Comparison of ENCODE assay signal across 8 mouse cellular contexts in genomic region chr11:96969746-96970145, GRCm38 (mm10). TPM values are rescaled to one million over a fixed set of nuclear protein-coding genes. Genes with fewer than 3 reads are reported as not detected.
DNase-seq lines count a peak whose midpoint lies in the region; ATAC-seq and TF ChIP-seq lines count a peak whose summit lies in the region.

No protein-coding gene starts in this region.

- 85% methylated on average over 1 of the region's 1 CpGs for WGBS in limb, embryonic 10.5 days
- WGBS in olfactory bulb, adult 2 months = 65% methylated on average over 1 of the region's 1 CpGs
- 84% methylated on average over 1 of the region's 1 CpGs for WGBS in forebrain, embryonic 16.5 days

- intact Hi-C loops in heart, postnatal 14 days (cut with DNase I) = no loop called here

- TF ChIP-seq POLR2A in olfactory bulb, adult 2 months (IDR thresholded peaks at IDR 0.05; ENCODE audit: insufficient read depth, low read depth, low read length) = no peak

- H3K27me3 ChIP-seq in limb, embryonic 10.5 days (ENCODE audit: low read depth, poor library complexity, severe bottlenecking) = no peaks in the 10 kb centered on the region
- no peaks in the 10 kb centered on the region for H3K27me3 ChIP-seq in forebrain, embryonic 16.5 days (replicated peaks; ENCODE audit: control insufficient read depth, insufficient read depth, low read length)

- no peak overlapping the region for H3K4me3 ChIP-seq in limb, embryonic 10.5 days
- H3K4me3 ChIP-seq in olfactory bulb, adult 2 months (ENCODE audit: insufficient read depth, low read depth, low read length) = no peak overlapping the region
- H3K4me3 ChIP-seq in forebrain, embryonic 16.5 days (replicated peaks; ENCODE audit: low read length) = no peak overlapping the region

- TF ChIP-seq CTCF in olfactory bulb, adult 2 months (IDR thresholded peaks at IDR 0.05; ENCODE audit: insufficient read depth, low read depth, low read length) = no peak

- DNase-seq in ovary, adult 18-20 months (ENCODE audit: low spot score) = peak; percentile 62
- DNase-seq in ovary, postnatal 10 days (ENCODE audit: low spot score) = no peak
- peak; percentile 72 to 83 for DNase-seq in cerebellum, postnatal 36 days
- DNase-seq in heart, postnatal 14 days = peak; percentile 79 to 86
- DNase-seq in limb, embryonic 10.5 days (ENCODE audit: low spot score) = no peak
- no peak for DNase-seq in spleen, postnatal 10 days (ENCODE audit: low spot score in 2 of 2)

- no peak overlapping the region for H3K4me2 ChIP-seq in forebrain, embryonic 16.5 days (ENCODE audit: low read length)

- peaks cover 5% of the 10 kb centered on the region; the same call in 1 of the 2 replicates for H3K36me3 ChIP-seq in limb, embryonic 10.5 days
- H3K36me3 ChIP-seq in forebrain, embryonic 16.5 days (ENCODE audit: control insufficient read depth, insufficient read depth) = no peaks in the 10 kb centered on the region

- no peak for ATAC-seq in forebrain, embryonic 16.5 days

- no peaks in the 10 kb centered on the region for H3K9me3 ChIP-seq in limb, embryonic 10.5 days (replicated peaks)
- H3K9me3 ChIP-seq in forebrain, embryonic 16.5 days (ENCODE audit: control insufficient read depth, low read length) = no peaks in the 10 kb centered on the region

- no peak overlapping the region for H3K9ac ChIP-seq in forebrain, embryonic 16.5 days (replicated peaks; ENCODE audit: low read depth, low read length)

- H3K27ac ChIP-seq in limb, embryonic 10.5 days = peak overlapping the region; percentile 42; the same call in 1 of the 2 replicates
- H3K27ac ChIP-seq in olfactory bulb, adult 2 months (ENCODE audit: insufficient read depth, low read depth, low read length) = peak overlapping the region; percentile 0; the same call in 1 of the 2 replicates
- no peak overlapping the region for H3K27ac ChIP-seq in forebrain, embryonic 16.5 days (ENCODE audit: low read length)

- H3K4me1 ChIP-seq in limb, embryonic 10.5 days = peaks cover 24% of the 10 kb centered on the region
- peaks cover 42% of the 10 kb centered on the region for H3K4me1 ChIP-seq in olfactory bulb, adult 2 months (ENCODE audit: control insufficient read depth, insufficient read depth, low read length)
- peaks cover 8% of the 10 kb centered on the region; the same call in 1 of the 2 replicates for H3K4me1 ChIP-seq in forebrain, embryonic 16.5 days (replicated peaks; ENCODE audit: control insufficient read depth, insufficient read depth, low read length)

RNA-seq across cellular contexts. Expression of gene Sp2, which starts 13.0 kb away (rescaled TPM):
- 10 to 100 TPM; 11.4 to 12.0 TPM for total RNA-seq in heart, postnatal 14 days (2021)
- 26.1 and 28.1 TPM in 2 replicates for polyA plus RNA-seq in limb, embryonic 10.5 days (2016; fragmentation: Nextera tagmentation; extraction: Ambion mirVana)
- not detected in 2 replicates for polyA plus RNA-seq in olfactory bulb, adult 2 months (2012; ENCODE audit: insufficient read depth, insufficient read length, low replicate concordance, missing spikeins)
- polyA plus RNA-seq in forebrain, embryonic 16.5 days (2015; fragmentation: Nextera tagmentation; extraction: Ambion mirVana) = 16.2 and 16.3 TPM in 2 replicates

RNA-seq across cellular contexts. Expression of gene Pnpo, which starts 26.0 kb away (rescaled TPM):
- 10 to 100 TPM; 14.1 to 15.0 TPM for total RNA-seq in heart, postnatal 14 days (2021)
- polyA plus RNA-seq in limb, embryonic 10.5 days (2016; fragmentation: Nextera tagmentation; extraction: Ambion mirVana) = 31.3 and 33.0 TPM in 2 replicates
- not detected in 2 replicates for polyA plus RNA-seq in olfactory bulb, adult 2 months (2012; ENCODE audit: insufficient read depth, insufficient read length, low replicate concordance, missing spikeins)
- polyA plus RNA-seq in forebrain, embryonic 16.5 days (2015; fragmentation: Nextera tagmentation; extraction: Ambion mirVana) = 21.7 and 22.8 TPM in 2 replicates

RNA-seq across cellular contexts. Expression of gene Prr15l, which starts 41.8 kb away (rescaled TPM):
- total RNA-seq in heart, postnatal 14 days (2021) = 1 to 10 TPM in 1 of 2 experiments, under 1 TPM in 1; 0.88 to 1.8 TPM
- 0.58 and 0.71 TPM in 2 replicates for polyA plus RNA-seq in limb, embryonic 10.5 days (2016; fragmentation: Nextera tagmentation; extraction: Ambion mirVana)
- not detected in 2 replicates for polyA plus RNA-seq in olfactory bulb, adult 2 months (2012; ENCODE audit: insufficient read depth, insufficient read length, low replicate concordance, missing spikeins)
- polyA plus RNA-seq in forebrain, embryonic 16.5 days (2015; fragmentation: Nextera tagmentation; extraction: Ambion mirVana) = 0.19 and 0.27 TPM in 2 replicates

RNA-seq across cellular contexts. Expression of gene Sp6, which starts 43.4 kb away (rescaled TPM):
- under 1 TPM; 0.07 to 0.12 TPM for total RNA-seq in heart, postnatal 14 days (2021)
- polyA plus RNA-seq in limb, embryonic 10.5 days (2016; fragmentation: Nextera tagmentation; extraction: Ambion mirVana) = 9.2 and 11.8 TPM in 2 replicates
- not detected in 2 replicates for polyA plus RNA-seq in olfactory bulb, adult 2 months (2012; ENCODE audit: insufficient read depth, insufficient read length, low replicate concordance, missing spikeins)
- polyA plus RNA-seq in forebrain, embryonic 16.5 days (2015; fragmentation: Nextera tagmentation; extraction: Ambion mirVana) = 0.29 and 0.68 TPM in 2 replicates

RNA-seq across cellular contexts. Expression of gene Cdk5rap3, which starts 53.5 kb away (rescaled TPM):
- 10 to 100 TPM; 22.3 to 23.3 TPM for total RNA-seq in heart, postnatal 14 days (2021)
- polyA plus RNA-seq in limb, embryonic 10.5 days (2016; fragmentation: Nextera tagmentation; extraction: Ambion mirVana) = 85.3 and 90.0 TPM in 2 replicates
- not detected in 2 replicates for polyA plus RNA-seq in olfactory bulb, adult 2 months (2012; ENCODE audit: insufficient read depth, insufficient read length, low replicate concordance, missing spikeins)
- polyA plus RNA-seq in forebrain, embryonic 16.5 days (2015; fragmentation: Nextera tagmentation; extraction: Ambion mirVana) = 103 and 106 TPM in 2 replicates

Comparison
In these comparisons a context has a peak if more than half of its experiments do, and no peak if none do; other contexts are left out.
1. DNase-seq: peak in ovary, adult 18-20 months (single experiment), cerebellum, postnatal 36 days (2 of 2) and heart, postnatal 14 days (2 of 2); none in ovary, postnatal 10 days (single experiment), limb, embryonic 10.5 days (single experiment) and spleen, postnatal 10 days (0 of 2).
2. RNA of gene Pnpo, which starts 26.0 kb away (polyA plus RNA-seq): 31.3 to 33.0 TPM in limb, embryonic 10.5 days and 21.7 to 22.8 TPM in forebrain, embryonic 16.5 days; not detected in olfactory bulb, adult 2 months; every median in the first group is over 10 times any median in the second.